In genomic region chr13:99152305-99152930, GRCm38 (mm10) we compare ENCODE assay signal across 8 mouse cellular contexts. TPM values are rescaled to one million over a fixed set of nuclear protein-coding genes. Genes with fewer than 3 reads are reported as not detected.
DNase-seq lines count a peak whose midpoint lies in the region; ATAC-seq and TF ChIP-seq lines count a peak whose summit lies in the region.

No protein-coding gene starts in this region.

- 18% methylated on average over 18 of the region's 18 CpGs for WGBS in cerebellum, adult 2 months
- 11% methylated on average over 18 of the region's 18 CpGs for WGBS in lung, embryonic 16.5 days
- WGBS in lung, adult 2 months, result 13% methylated on average over 18 of the region's 18 CpGs
- 13% methylated on average over 18 of the region's 18 CpGs for WGBS in heart, embryonic 16.5 days
- 24% methylated on average over 18 of the region's 18 CpGs for WGBS in midbrain, embryonic 10.5 days

- H3K9ac ChIP-seq in lung, embryonic 16.5 days (ENCODE audit: low read length), result no peak overlapping the region
- H3K9ac ChIP-seq in heart, embryonic 16.5 days (ENCODE audit: low read length), result peak overlapping the region; percentile 64

- H3K9me3 ChIP-seq in lung, embryonic 16.5 days (ENCODE audit: control insufficient read depth, low read length), result no peaks in the 10 kb centered on the region; the same call in 1 of the 2 replicates
- H3K9me3 ChIP-seq in heart, embryonic 16.5 days (replicated peaks; ENCODE audit: control insufficient read depth, low read length), result peaks cover 8% of the 10 kb centered on the region
- peaks cover 8% of the 10 kb centered on the region; the same call in 1 of the 2 replicates for H3K9me3 ChIP-seq in midbrain, embryonic 10.5 days (replicated peaks)

- H3K27ac ChIP-seq in cerebellum, adult 2 months (ENCODE audit: insufficient read depth, low read length), result no peak overlapping the region
- no peak overlapping the region for H3K27ac ChIP-seq in lung, embryonic 16.5 days (ENCODE audit: low read length)
- H3K27ac ChIP-seq in heart, embryonic 16.5 days (ENCODE audit: low read length), result no peak overlapping the region; the same call in 1 of the 2 replicates
- H3K27ac ChIP-seq in midbrain, embryonic 10.5 days (replicated peaks), result peak overlapping the region; percentile 61

- peak overlapping the region; percentile 15 for H3K4me3 ChIP-seq in cerebellum, adult 2 months (replicated peaks; ENCODE audit: insufficient read depth, low read depth, low read length)
- no peak overlapping the region for H3K4me3 ChIP-seq in lung, embryonic 16.5 days (ENCODE audit: low read length)
- no peak overlapping the region for H3K4me3 ChIP-seq in lung, adult 2 months (replicated peaks; ENCODE audit: extremely low read depth, low read depth, low read length)
- H3K4me3 ChIP-seq in heart, embryonic 16.5 days (ENCODE audit: low read length), result peak overlapping the region; percentile 32
- 0 out of 2 replicates have a peak overlapping the region, but pooled peaks have one; percentile 15 for H3K4me3 ChIP-seq in midbrain, embryonic 10.5 days

- no peak for TF ChIP-seq POLR2A in cerebellum, adult 2 months (IDR thresholded peaks at IDR 0.05; ENCODE audit: borderline replicate concordance, insufficient read depth, low read length)
- no peak for TF ChIP-seq POLR2A in lung, adult 2 months (IDR thresholded peaks at IDR 0.05; ENCODE audit: borderline replicate concordance, extremely low read depth, low read depth, low read length)

- peaks cover 5% of the 10 kb centered on the region for H3K4me1 ChIP-seq in cerebellum, adult 2 months (ENCODE audit: control insufficient read depth, insufficient read depth, low read length)
- peaks cover 2% of the 10 kb centered on the region; the same call in 1 of the 2 replicates for H3K4me1 ChIP-seq in lung, embryonic 16.5 days (replicated peaks; ENCODE audit: control insufficient read depth, insufficient read depth, low read length)
- H3K4me1 ChIP-seq in lung, adult 2 months (ENCODE audit: control insufficient read depth, insufficient read depth, low read length), result no peaks in the 10 kb centered on the region
- peaks cover 12% of the 10 kb centered on the region for H3K4me1 ChIP-seq in heart, embryonic 16.5 days (ENCODE audit: control insufficient read depth, insufficient read depth, low read length)
- peaks cover 45% of the 10 kb centered on the region for H3K4me1 ChIP-seq in midbrain, embryonic 10.5 days

- no peak; the same call in 1 of the 2 replicates for TF ChIP-seq CTCF in cerebellum, adult 2 months (IDR thresholded peaks at IDR 0.05; ENCODE audit: borderline replicate concordance, insufficient read depth, low read depth, low read length)
- TF ChIP-seq CTCF in lung, adult 2 months (IDR thresholded peaks at IDR 0.05; ENCODE audit: insufficient read depth, low read length), result no peak

- DNase-seq in cerebellum, adult 2 months, result peak; percentile 44 to 64
- DNase-seq in cerebellum, adult 11-12 months, result no peak
- no peak for DNase-seq in lung, adult 2 months
- DNase-seq in midbrain, embryonic 10.5 days (ENCODE audit: low spot score), result peak; percentile 25
- DNase-seq in layer of hippocampus, adult 9-11 months, result no peak
- no peak for DNase-seq in lung, postnatal 4 days

- no peaks in the 10 kb centered on the region for H3K27me3 ChIP-seq in cerebellum, adult 2 months (ENCODE audit: control insufficient read depth, insufficient read depth, low read length)
- no peaks in the 10 kb centered on the region; the same call in 1 of the 2 replicates for H3K27me3 ChIP-seq in lung, embryonic 16.5 days (ENCODE audit: control insufficient read depth, insufficient read depth, low read depth, low read length)
- H3K27me3 ChIP-seq in heart, embryonic 16.5 days (ENCODE audit: control insufficient read depth, insufficient read depth, low read length), result no peaks in the 10 kb centered on the region
- H3K27me3 ChIP-seq in midbrain, embryonic 10.5 days (ENCODE audit: low read depth, poor library complexity, severe bottlenecking), result peaks cover 12% of the 10 kb centered on the region; the same call in 1 of the 2 replicates

- no peaks in the 10 kb centered on the region for H3K36me3 ChIP-seq in lung, embryonic 16.5 days (ENCODE audit: control insufficient read depth, insufficient read depth, low read length)
- H3K36me3 ChIP-seq in heart, embryonic 16.5 days (ENCODE audit: control insufficient read depth, insufficient read depth), result no peaks in the 10 kb centered on the region
- H3K36me3 ChIP-seq in midbrain, embryonic 10.5 days, result no peaks in the 10 kb centered on the region

- no peak for ATAC-seq in lung, embryonic 16.5 days (ENCODE audit: low read depth)
- ATAC-seq in heart, embryonic 16.5 days (replicated peaks; ENCODE audit: extremely low read depth, insufficient read depth, low FRiP score), result peak; percentile 46

- H3K4me2 ChIP-seq in lung, embryonic 16.5 days (ENCODE audit: low read depth, low read length), result 0 out of 2 replicates have a peak overlapping the region, but pooled peaks have one; percentile 12
- peak overlapping the region; percentile 58 for H3K4me2 ChIP-seq in heart, embryonic 16.5 days (ENCODE audit: low read depth, low read length)

RNA-seq across cellular contexts. Expression of gene Zfp366, which starts 32.2 kb away (rescaled TPM):
- 2.8 and 3.1 TPM in 2 replicates for polyA plus RNA-seq in cerebellum, adult 2 months (2012; rRNA removed)
- polyA plus RNA-seq in lung, embryonic 16.5 days (2015; fragmentation: Nextera tagmentation; extraction: Ambion mirVana), result 1.1 TPM in 2 replicates
- 13.6 and 14.5 TPM in 2 replicates for polyA plus RNA-seq in lung, adult 2 months (2012; rRNA removed)
- 0.66 and 0.75 TPM in 2 replicates for polyA plus RNA-seq in heart, embryonic 16.5 days (2015; fragmentation: Nextera tagmentation; extraction: Ambion mirVana)
- polyA plus RNA-seq in midbrain, embryonic 10.5 days (2016; fragmentation: Nextera tagmentation; extraction: Ambion mirVana), result 0.37 and 0.44 TPM in 2 replicates

Comparison
In these comparisons a context has a peak if more than half of its experiments do, and no peak if none do; other contexts are left out.
1. DNase-seq: peak in cerebellum, adult 2 months (2 of 2) and midbrain, embryonic 10.5 days (single experiment); none in cerebellum, adult 11-12 months (single experiment), lung, adult 2 months (single experiment), layer of hippocampus, adult 9-11 months (single experiment) and lung, postnatal 4 days (0 of 2).
2. H3K4me3 ChIP-seq: peak in cerebellum, adult 2 months (single experiment), heart, embryonic 16.5 days (single experiment) and midbrain, embryonic 10.5 days (single experiment); none in lung, embryonic 16.5 days (single experiment) and lung, adult 2 months (single experiment).